Mouse (Mus musculus) ES-Bruce4 (cell line): ENCODE measurements at regions not wholly inside any gene's neighbourhood (a gene's known extent, or its start where the extent isn't known, plus 50 kb on each side); places are given as distances from the start of the nearest gene placed in this dataset.

ENCODE experiments used
- H3K27ac ChIP-seq: 2 replicates; pipeline ENCODE4 v1.5.1; 2012; ENCODE audit warnings: low read length, inconsistent platforms; ENCODE audit not compliant: insufficient read depth
- H3K27me3 ChIP-seq: 2 replicates; pipeline ENCODE4 v1.6.1; 2012; ENCODE audit warnings: mild to moderate bottlenecking, low read length, inconsistent platforms; ENCODE audit not compliant: control insufficient read depth, poor library complexity, insufficient read depth, severe bottlenecking
- H3K36me3 ChIP-seq: 2 replicates; pipeline ENCODE4 v1.6.1; 2012; ENCODE audit warnings: inconsistent platforms, mild to moderate bottlenecking, low read length, moderate library complexity; ENCODE audit not compliant: control insufficient read depth, poor library complexity, insufficient read depth, severe bottlenecking
- H3K4me1 ChIP-seq: one replicate; pipeline ENCODE4 v1.8.1; 2011; ENCODE audit warnings: low read length; ENCODE audit not compliant: control insufficient read depth, insufficient read depth
- H3K4me3 ChIP-seq: 2 replicates; pipeline ENCODE4 v1.5.1; 2011; ENCODE audit warnings: low read depth, mild to moderate bottlenecking, low read length
- H3K9ac ChIP-seq: 2 replicates; pipeline ENCODE4 v1.6.1; 2012; ENCODE audit warnings: low read depth, mild to moderate bottlenecking, inconsistent platforms; ENCODE audit not compliant: poor library complexity, severe bottlenecking
- H3K9me3 ChIP-seq: replicated peaks from 2 replicates; pipeline ENCODE4 v1.6.1; 2012; ENCODE audit warnings: mild to moderate bottlenecking, low read length, inconsistent platforms; ENCODE audit not compliant: control insufficient read depth, poor library complexity, insufficient read depth, severe bottlenecking
- CTCF ChIP-seq: IDR thresholded peaks from one replicate; pipeline ENCODE4 v1.8.1; 2011; ENCODE audit warnings: low read depth, low read length
- EP300 ChIP-seq: IDR thresholded peaks from 2 replicates; pipeline ENCODE4 v1.6.1; 2011; ENCODE audit warnings: low read depth, low read length; ENCODE audit not compliant: insufficient read depth
- POLR2A ChIP-seq: IDR thresholded peaks from one replicate; pipeline ENCODE4 v1.8.1; 2011; ENCODE audit warnings: low read length; ENCODE audit not compliant: insufficient read depth

GRCm38 (mm10) chr3:4744003-4744402 lies 1006.6 kb upstream of the Gm8797 start:
- Histone ChIP-seq H3K9ac (no peak overlapping the region), H3K27ac (peak overlapping the region; percentile 71; the same call in 1 of the 2 replicates), H3K27me3 (no peaks in the 10 kb centered on the region), H3K4me3 (no peak overlapping the region), H3K36me3 (no peaks in the 10 kb centered on the region), H3K4me1 (no peaks in the 10 kb centered on the region), H3K9me3 (peaks cover 10% of the 10 kb centered on the region; the same call in 1 of the 2 replicates)
- TF ChIP-seq CTCF (no peak), EP300 (0 out of 2 replicates have a peak, but pooled peaks have one; percentile 58)

GRCm38 (mm10) chr3:4744611-4745010 lies 1006.0 kb upstream of the Gm8797 start:
- Histone ChIP-seq H3K9me3 (peaks cover 10% of the 10 kb centered on the region; the same call in 1 of the 2 replicates), H3K36me3 (no peaks in the 10 kb centered on the region), H3K4me3 (no peak overlapping the region), H3K4me1 (no peaks in the 10 kb centered on the region), H3K27me3 (no peaks in the 10 kb centered on the region), H3K27ac (peak overlapping the region; percentile 71; the same call in 1 of the 2 replicates), H3K9ac (no peak overlapping the region)
- TF ChIP-seq CTCF (no peak), EP300 (0 out of 2 replicates have a peak, but pooled peaks have one; percentile 19)

- Histone ChIP-seq H3K27ac (no peak overlapping the region), H3K27me3 (no peaks in the 10 kb centered on the region), H3K4me3 (no peak overlapping the region), H3K9ac (no peak overlapping the region), H3K4me1 (no peaks in the 10 kb centered on the region), H3K36me3 (no peaks in the 10 kb centered on the region), H3K9me3 (no peaks in the 10 kb centered on the region)
- TF ChIP-seq CTCF = no peak
- TF ChIP-seq POLR2A = no peak
- TF ChIP-seq EP300 = no peak
Observed at GRCm38 (mm10) chr3:4756099-4756498, 994.5 kb upstream of the Gm8797 start.

GRCm38 (mm10) chr3:4757113-4757512 lies 993.5 kb upstream of the Gm8797 start:
- Histone ChIP-seq H3K27me3 (no peaks in the 10 kb centered on the region), H3K27ac (no peak overlapping the region), H3K4me3 (no peak overlapping the region), H3K9ac (no peak overlapping the region), H3K36me3 (no peaks in the 10 kb centered on the region), H3K9me3 (no peaks in the 10 kb centered on the region), H3K4me1 (no peaks in the 10 kb centered on the region)
- TF ChIP-seq POLR2A = no peak
- TF ChIP-seq EP300 = no peak
- no peak for TF ChIP-seq CTCF

- no peaks in the 10 kb centered on the region for H3K4me1 ChIP-seq
- peaks cover 4% of the 10 kb centered on the region; the same call in 1 of the 2 replicates for H3K9me3 ChIP-seq
- no peaks in the 10 kb centered on the region for H3K27me3 ChIP-seq
- no peak overlapping the region for H3K4me3 ChIP-seq
- H3K9ac ChIP-seq = no peak overlapping the region
- H3K36me3 ChIP-seq = no peaks in the 10 kb centered on the region
- H3K27ac ChIP-seq = no peak overlapping the region
- no peak for TF ChIP-seq CTCF
- TF ChIP-seq EP300 = no peak
- no peak for TF ChIP-seq POLR2A
Observed at GRCm38 (mm10) chr3:4763076-4763475, 987.5 kb upstream of the Gm8797 start.

GRCm38 (mm10) chr3:4776632-4777031 lies 974.0 kb upstream of the Gm8797 start:
- H3K4me1 ChIP-seq = no peaks in the 10 kb centered on the region
- no peak overlapping the region for H3K4me3 ChIP-seq
- TF ChIP-seq POLR2A = no peak
- TF ChIP-seq CTCF = no peak
- TF ChIP-seq EP300 = no peak
- no peaks in the 10 kb centered on the region for H3K9me3 ChIP-seq
- H3K9ac ChIP-seq = no peak overlapping the region
- H3K27ac ChIP-seq = no peak overlapping the region
- H3K36me3 ChIP-seq = no peaks in the 10 kb centered on the region
- no peaks in the 10 kb centered on the region for H3K27me3 ChIP-seq
